Mouse (Mus musculus) adrenal gland, adult 10 weeks (tissue): ENCODE results near the gene Rprd1b. TPM values are rescaled to one million over a fixed set of nuclear protein-coding genes. Genes with fewer than 3 reads are reported as not detected.

Experiments used
- polyA plus RNA-seq: library from polyadenylated mRNA; stranded (reverse); fragments of 350-450 nt; fragmentation: Illumina TruSeq; extraction: RNeasy Lipid Tissue Mini Kit (QIAGEN cat#74804); gene quantifications from one replicate; pipeline ENCODE4 v1.2.3, GENCODE M21; 2014; ENCODE audit warnings: low read depth, low replicate concordance

The Rprd1b gene
- 17.9 TPM for polyA plus RNA-seq

DNA sequence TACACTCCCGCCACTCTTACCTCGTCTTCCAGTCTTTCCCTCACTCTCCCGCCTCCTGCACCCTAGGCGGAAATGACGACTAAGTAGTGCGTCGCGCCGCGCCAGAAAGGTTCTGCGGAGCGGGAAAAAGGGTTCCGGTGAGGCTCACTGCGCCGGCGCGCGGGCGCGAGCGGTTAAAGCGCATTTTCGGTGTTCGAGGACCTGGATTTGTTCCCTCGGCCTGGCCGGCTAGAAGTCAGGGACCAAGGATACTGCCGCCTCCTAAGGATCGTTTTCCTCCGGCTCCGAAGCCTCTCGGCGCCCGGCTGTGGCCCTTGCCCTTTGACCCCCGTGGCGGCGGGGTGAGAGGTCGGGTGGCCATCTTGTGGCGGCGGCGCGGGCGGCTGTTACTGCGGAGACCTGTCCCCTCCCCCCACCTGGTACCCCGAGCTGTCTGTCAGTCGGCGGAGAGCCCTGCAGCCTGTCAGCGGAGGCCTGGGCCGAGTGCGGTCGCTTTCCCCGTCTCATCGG lies at the start of gene Rprd1b, which contains the start of gene Tti1:
Gene Rprd1b, plus strand, starts transcription at position 144 of the 510 bp plus-strand sequence.
Gene Tti1, minus strand, starts transcription at position 80 of the 510 bp plus-strand sequence.

DNA sequence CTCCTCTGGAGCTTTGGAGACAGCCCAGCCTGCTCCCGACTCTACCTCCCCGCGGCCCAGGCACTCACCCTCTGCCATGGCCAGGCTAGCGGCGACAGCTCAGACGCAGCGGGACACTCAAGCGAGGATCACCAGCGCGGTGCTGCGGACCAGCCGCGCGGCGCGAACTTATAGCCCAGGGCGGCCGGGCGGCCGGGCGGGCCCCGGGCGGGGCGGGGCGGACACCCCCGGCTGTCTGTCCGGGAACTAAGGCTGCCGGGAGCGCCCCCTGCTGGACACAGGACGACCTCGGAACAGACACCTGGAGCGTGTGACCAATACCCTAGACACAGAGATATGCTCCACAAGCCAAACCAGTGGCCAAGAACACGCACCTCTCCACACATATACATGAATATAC lies 117.9 kb downstream of the Rprd1b start, which contains the start of gene Tgm2:
Gene Tgm2, minus strand, starts transcription at position 214 of the 400 bp plus-strand sequence.

Other genes starting within 250 kb of the Rprd1b start
- not detected for gene Vstm2l, start 113.8 kb upstream of the Rprd1b start, polyA plus RNA-seq
- gene Tti1, start 64 bp upstream of the Rprd1b start, polyA plus RNA-seq = 13.7 TPM
- gene Tgm2, start 117.9 kb downstream of the Rprd1b start, polyA plus RNA-seq = 2.7 TPM
- gene D630003M21Rik, start 200.7 kb downstream of the Rprd1b start, polyA plus RNA-seq = not detected
- not detected for gene Bpi, start 229.6 kb downstream of the Rprd1b start, polyA plus RNA-seq